Mouse (Mus musculus) NIH3T3 (cell line): ENCODE measurements at regions not wholly inside any gene's neighbourhood (a gene's known extent, or its start where the extent isn't known, plus 50 kb on each side); places are given as distances from the start of the nearest gene placed in this dataset.

ENCODE experiments used
- DNase-seq: peaks from one replicate; pipeline ENCODE4 v3.0.0-alpha.2; 2012; ENCODE audit warnings: low read depth

- peak; percentile 67 for DNase-seq
Measured at GRCm38 (mm10) chr6:31061813-31062212, 102.9 kb upstream of the Klf14 start.

GRCm38 (mm10) chr6:31065419-31065818 lies 106.5 kb upstream of the Klf14 start:
- DNase-seq = peak; percentile 71

- peak; percentile 62 for DNase-seq
Measured at GRCm38 (mm10) chr6:31066861-31067260, 108.0 kb upstream of the Klf14 start.

- DNase-seq = no peak
Measured at GRCm38 (mm10) chr6:31067453-31067852, 108.6 kb upstream of the Klf14 start.

- DNase-seq = no peak
Measured at GRCm38 (mm10) chr6:31069243-31069642, 110.4 kb upstream of the Klf14 start.

- DNase-seq = peak; percentile 63
Measured at GRCm38 (mm10) chr6:31070537-31070936, 111.7 kb upstream of the Klf14 start.

GRCm38 (mm10) chr6:31070966-31071365 lies 112.1 kb upstream of the Klf14 start:
- DNase-seq = no peak

GRCm38 (mm10) chr6:31072072-31072471 lies 113.2 kb upstream of the Klf14 start:
- no peak for DNase-seq

GRCm38 (mm10) chr6:31072559-31072958 lies 113.7 kb upstream of the Klf14 start:
- no peak for DNase-seq

GRCm38 (mm10) chr6:31073338-31073737 lies 114.5 kb upstream of the Klf14 start:
- DNase-seq = no peak

GRCm38 (mm10) chr6:31074394-31074793 lies 115.5 kb upstream of the Klf14 start:
- DNase-seq = no peak

GRCm38 (mm10) chr6:31075209-31075571 lies 116.3 kb upstream of the Klf14 start:
- DNase-seq = peak; percentile 84

GRCm38 (mm10) chr6:31075572-31076477 lies 116.9 kb upstream of the Klf14 start:
- peak; percentile 96 for DNase-seq

- no peak for DNase-seq
Measured at GRCm38 (mm10) chr6:31076478-31076834, 117.6 kb upstream of the Klf14 start.

GRCm38 (mm10) chr6:31077216-31077615 lies 118.3 kb upstream of the Klf14 start:
- DNase-seq = peak; percentile 81

GRCm38 (mm10) chr6:31077779-31078178 lies 118.9 kb upstream of the Klf14 start:
- DNase-seq = no peak

- DNase-seq = no peak
Measured at GRCm38 (mm10) chr6:31078413-31078812, 119.5 kb upstream of the Klf14 start.

GRCm38 (mm10) chr6:31079586-31080259 lies 120.8 kb upstream of the Klf14 start:
- DNase-seq = peak; percentile 87

- DNase-seq = peak; percentile 58
Measured at GRCm38 (mm10) chr6:31080279-31080678, 121.4 kb upstream of the Klf14 start.

GRCm38 (mm10) chr6:31080691-31081090 lies 121.8 kb upstream of the Klf14 start:
- DNase-seq = peak; percentile 78

- DNase-seq = peak; percentile 65
Measured at GRCm38 (mm10) chr6:31081238-31081637, 122.4 kb upstream of the Klf14 start.

- peak; percentile 87 for DNase-seq
Measured at GRCm38 (mm10) chr6:31081988-31082387, 123.1 kb upstream of the Klf14 start.
